Mouse (Mus musculus) ES-Bruce4 (cell line): ENCODE data around the gene Cntd1.

Source experiments
- CTCF ChIP-seq: IDR thresholded peaks from one replicate; pipeline ENCODE4 v1.8.1; 2011; ENCODE audit warnings: low read depth, low read length
- POLR2A ChIP-seq: IDR thresholded peaks from one replicate; pipeline ENCODE4 v1.8.1; 2011; ENCODE audit warnings: low read length; ENCODE audit not compliant: insufficient read depth

DNA sequence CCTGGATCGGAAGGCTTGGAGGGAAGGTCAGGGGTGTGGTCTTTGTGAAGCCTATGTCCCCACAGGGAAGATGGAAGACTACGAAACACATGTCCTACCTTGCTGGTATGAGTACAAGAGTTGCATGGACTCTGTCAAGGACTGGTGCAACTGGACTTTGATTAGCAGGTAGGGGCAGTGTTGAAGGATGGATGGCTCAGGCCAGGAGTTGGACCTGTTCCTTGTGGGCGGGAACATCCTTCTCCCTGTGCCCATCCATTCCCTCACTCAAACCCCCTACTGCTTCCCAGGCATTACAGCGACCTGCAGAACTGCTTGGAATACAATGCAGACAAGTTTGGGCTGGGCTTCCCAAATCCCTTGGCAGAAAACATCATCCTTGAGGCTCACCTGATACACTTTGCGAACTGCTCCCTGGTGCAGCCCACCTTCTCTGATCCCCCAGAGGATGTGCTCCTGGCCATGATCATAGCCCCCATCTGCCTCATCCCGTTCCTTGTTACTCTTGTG, 31.2 kb upstream of the Cntd1 start:
- TF ChIP-seq POLR2A, result no peak
- TF ChIP-seq CTCF, result no peak
